Mouse (Mus musculus) left cerebral cortex, adult 2 months (tissue): Measurements from ENCODE around the gene Rsph1. TPM values are rescaled to one million over a fixed set of nuclear protein-coding genes. Genes with fewer than 3 reads are reported as not detected.
"Not testable (repeated sequence)": the region's sequence is repeated elsewhere in the genome, so short reads cannot be mapped to it uniquely, and the experiment has no call there.

ENCODE experiments used
- DNase-seq, 2 experiments: peaks; one replicate each; pipeline ENCODE4 v3.0.0; 2021 to 2022; ENCODE audit warnings: low spot score in 2 of 2, mixed read lengths in 1 of 2; ENCODE audit errors: extremely low spot score in 1 of 2
- H3K27ac ChIP-seq: fragments of 200-600 bp; 2 replicates; pipeline ENCODE4 v1.8.1; 2022
- H3K4me3 ChIP-seq: fragments of 200-600 bp; 2 replicates; pipeline ENCODE4 v1.8.1; 2022
- CTCF ChIP-seq: fragments of 200-600 bp; IDR thresholded peaks from 2 replicates; pipeline ENCODE4 v1.8.1; 2022; ENCODE audit warnings: antibody characterized with exemption, mild to moderate bottlenecking, moderate library complexity
- intact Hi-C: fragments of 180-260 bp; cut with DNase I; formaldehyde crosslinking; loops from one replicate; pipeline ENCODE4 v1.15.1; 2025
- total RNA-seq, 2 experiments: library from RNA; stranded (reverse); gene quantifications; 2 replicates each; pipeline ENCODE4 v1.2.3; 2021

The Rsph1 gene
- total RNA-seq, 2 experiments from 2014 or later: 14.5 to 19.8 TPM

- intact Hi-C loops: no loop called here
- DNase-seq: no peak
- peak; percentile 9; the same call in 1 of the 2 replicates for TF ChIP-seq CTCF
- H3K27ac ChIP-seq: no peak overlapping the region
- H3K4me3 ChIP-seq: no peak overlapping the region
These were observed 5.9 kb downstream of the Rsph1 start for GRCm38 (mm10) chr17:31271136-31271851.

DNA sequence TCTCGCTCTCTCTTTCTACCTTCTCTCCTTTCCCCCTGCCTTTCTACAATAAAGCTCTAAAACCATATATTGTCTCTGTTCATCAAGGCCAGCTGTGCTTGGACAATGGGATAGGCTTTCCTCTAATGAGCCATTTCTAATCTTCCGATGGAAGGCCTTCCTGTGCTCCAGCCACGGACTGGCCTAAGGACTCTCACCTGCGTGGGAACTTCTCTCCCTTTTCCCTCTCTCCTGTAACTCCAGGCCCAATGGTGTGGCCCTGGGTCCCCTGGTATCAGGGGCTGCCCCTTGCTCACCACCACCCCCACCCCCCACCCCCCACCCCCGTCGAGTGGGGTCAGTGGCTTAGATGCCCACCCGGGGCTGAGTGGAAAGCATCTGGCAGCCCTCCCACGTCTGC is 6.4 kb downstream of the Rsph1 start:
- DNase-seq, intact Hi-C loops, H3K4me3 ChIP-seq, H3K27ac ChIP-seq: not testable (repeated sequence)

- Histone ChIP-seq H3K27ac (no peak overlapping the region), H3K4me3 (no peak overlapping the region)
- TF ChIP-seq CTCF: no peak
- no peak for DNase-seq
- intact Hi-C loops: no loop called here
These were observed 6.9 kb downstream of the Rsph1 start for GRCm38 (mm10) chr17:31270246-31270645.

DNA sequence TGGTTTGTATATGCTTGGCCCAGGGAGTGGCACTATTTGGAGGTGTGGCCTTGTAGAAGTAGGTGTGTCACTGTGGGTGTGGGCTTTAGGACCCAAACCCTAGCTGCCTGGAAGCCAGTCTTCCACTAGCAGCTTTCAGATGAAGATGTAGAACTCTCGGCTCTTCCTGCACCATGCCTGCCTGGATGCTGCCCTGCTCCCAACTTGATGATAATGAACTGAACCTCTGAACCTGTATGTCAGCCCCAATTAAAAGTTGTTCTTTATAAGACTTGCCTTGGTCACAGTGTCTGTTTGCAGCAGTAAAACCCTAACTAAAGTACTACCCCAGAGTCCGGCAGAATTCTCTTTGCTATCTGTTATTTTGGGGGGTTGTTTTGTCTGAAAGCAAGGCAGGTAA is 7.4 kb downstream of the Rsph1 start:
- no peak for DNase-seq
- no peak for TF ChIP-seq CTCF
- H3K4me3 ChIP-seq: no peak overlapping the region
- intact Hi-C loops: no loop called here
- no peak overlapping the region for H3K27ac ChIP-seq

DNA sequence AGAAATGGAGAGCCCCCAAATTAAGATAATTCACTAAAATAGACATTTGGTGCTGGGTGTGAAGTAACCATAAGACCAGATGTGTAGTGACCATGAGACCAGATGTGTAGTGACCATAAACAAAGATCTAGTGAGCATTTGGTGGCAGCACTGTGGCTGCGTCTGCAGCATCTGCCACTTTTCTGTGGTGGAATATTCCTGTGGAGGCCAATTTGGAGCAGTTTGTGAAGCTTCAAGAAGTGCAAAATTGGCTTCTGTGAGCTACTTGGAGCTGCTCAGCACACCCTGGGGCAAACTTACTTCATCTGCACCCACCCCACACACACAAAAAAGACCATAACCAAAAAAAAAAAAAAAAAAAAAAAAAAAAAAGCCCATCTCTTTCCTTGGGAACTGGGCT is 9.2 kb downstream of the Rsph1 start:
- Histone ChIP-seq H3K4me3 (no peak overlapping the region), H3K27ac (no peak overlapping the region; the same call in 1 of the 2 replicates)
- TF ChIP-seq CTCF: no peak
- DNase-seq: peak in 1 of 2 experiments; percentile 9
- intact Hi-C loops: no loop called here

DNA sequence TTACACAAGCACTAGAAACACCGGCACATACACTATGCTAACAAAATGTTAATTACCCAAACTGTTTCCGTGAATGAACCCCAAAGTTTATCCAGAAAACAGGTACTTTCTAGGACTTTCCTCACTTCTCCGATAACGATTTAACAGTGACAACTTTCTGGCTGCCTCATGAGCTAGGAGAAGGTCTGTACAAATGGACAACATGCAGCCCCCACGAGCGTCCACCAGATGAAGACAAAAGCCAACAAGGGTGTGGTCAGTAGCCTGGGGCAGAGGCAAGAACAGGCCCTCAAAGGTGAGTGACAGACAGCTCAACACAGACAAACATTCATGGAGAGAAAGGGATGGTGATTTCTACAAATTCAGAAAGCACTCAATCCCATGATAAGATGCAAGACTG is 9.6 kb downstream of the Rsph1 start:
- no peak for TF ChIP-seq CTCF
- DNase-seq: peak in 1 of 2 experiments; percentile 5
- peak overlapping the region; percentile 8; the same call in 1 of the 2 replicates for H3K27ac ChIP-seq
- intact Hi-C loops: no loop called here
- no peak overlapping the region for H3K4me3 ChIP-seq

DNA sequence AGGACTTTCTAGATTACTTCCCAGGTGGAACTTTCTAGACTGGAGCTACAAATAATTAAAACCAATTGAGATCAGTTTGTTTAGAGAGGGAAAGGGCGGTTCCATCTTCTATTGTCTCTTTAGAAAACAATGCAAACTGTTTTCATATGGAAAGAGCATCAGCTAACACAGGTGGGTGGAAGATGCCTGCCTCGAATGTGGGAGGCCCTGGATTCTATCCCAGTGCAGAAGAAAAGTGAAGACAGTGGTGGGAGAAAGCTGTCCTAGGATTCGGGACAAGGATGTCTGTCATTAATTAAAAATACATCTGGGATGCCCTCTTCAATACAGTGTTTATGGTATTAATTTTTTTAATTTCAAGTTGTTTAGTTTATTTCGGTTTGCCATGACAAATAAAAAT is 10.0 kb downstream of the Rsph1 start:
- no peak for TF ChIP-seq CTCF
- peak in 1 of 2 experiments; percentile 12 for DNase-seq
- Histone ChIP-seq H3K27ac (no peak overlapping the region), H3K4me3 (no peak overlapping the region)
- intact Hi-C loops: no loop called here

DNA sequence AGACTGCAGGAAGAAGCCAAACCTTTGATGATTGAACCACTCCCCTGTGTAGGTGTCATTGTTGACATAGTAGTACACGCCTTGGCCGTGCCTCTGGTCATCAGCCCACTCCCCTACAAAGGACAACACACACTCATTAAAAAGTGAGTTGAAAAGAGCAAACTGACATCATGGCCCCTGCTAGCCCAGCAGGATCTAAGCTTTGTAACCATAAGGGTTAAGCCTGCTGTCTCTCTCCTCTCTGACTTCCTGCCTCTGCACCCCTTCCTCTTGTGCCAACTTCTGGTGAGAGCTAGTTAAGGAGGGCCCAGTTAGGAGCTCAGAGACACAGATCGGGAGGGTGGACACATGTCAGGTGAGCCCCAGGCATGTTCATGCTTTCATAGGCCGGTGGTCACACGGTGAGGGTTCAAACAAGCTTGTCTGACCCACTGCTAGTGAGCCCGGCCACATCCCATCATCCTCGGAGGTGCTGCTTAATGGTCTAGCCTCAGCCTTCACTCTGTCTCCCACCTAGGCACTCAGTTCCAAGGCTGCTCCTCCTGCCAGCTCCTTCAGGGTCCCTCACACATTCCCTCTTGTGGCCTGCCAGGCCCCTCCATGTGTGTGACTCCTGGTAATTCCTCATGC is 10.7 kb downstream of the Rsph1 start:
- Histone ChIP-seq H3K27ac (no peak overlapping the region), H3K4me3 (no peak overlapping the region)
- DNase-seq: no peak
- TF ChIP-seq CTCF: no peak
- intact Hi-C loops: no loop called here

GRCm38 (mm10) chr17:31265831-31266230 is 11.4 kb downstream of the Rsph1 start:
- TF ChIP-seq CTCF: no peak
- intact Hi-C loops: no loop called here
- no peak overlapping the region for H3K27ac ChIP-seq
- DNase-seq: no peak
- no peak overlapping the region for H3K4me3 ChIP-seq

DNA sequence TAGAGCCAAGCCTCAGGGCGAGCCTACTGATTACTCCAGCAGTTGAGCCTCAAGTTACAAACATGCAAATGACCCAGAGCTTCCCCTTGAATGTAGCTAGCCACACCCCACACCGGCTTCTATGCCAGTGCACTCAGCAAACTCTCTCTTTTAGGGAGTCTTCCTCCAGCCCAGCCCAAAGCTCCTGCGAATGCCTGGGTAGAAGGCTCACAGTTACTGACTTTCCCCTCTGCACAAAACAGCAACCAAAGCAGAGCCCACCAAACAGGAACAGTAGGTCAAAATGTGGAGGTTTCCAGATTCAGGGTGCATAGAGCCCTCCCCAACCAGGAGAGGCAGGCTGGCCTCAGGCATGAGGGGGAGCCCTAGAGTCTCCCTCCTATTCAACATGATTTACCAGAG is 12.0 kb downstream of the Rsph1 start:
- DNase-seq: peak in 1 of 2 experiments; percentile 7
- no peak; the same call in none of the 2 replicates for TF ChIP-seq CTCF
- intact Hi-C loops: no loop called here
- Histone ChIP-seq H3K27ac (no peak overlapping the region), H3K4me3 (no peak overlapping the region)

GRCm38 (mm10) chr17:31264372-31264771 is 12.8 kb downstream of the Rsph1 start:
- intact Hi-C loops: no loop called here
- no peak for DNase-seq
- TF ChIP-seq CTCF: no peak
- H3K4me3 ChIP-seq: no peak overlapping the region
- H3K27ac ChIP-seq: no peak overlapping the region

DNA sequence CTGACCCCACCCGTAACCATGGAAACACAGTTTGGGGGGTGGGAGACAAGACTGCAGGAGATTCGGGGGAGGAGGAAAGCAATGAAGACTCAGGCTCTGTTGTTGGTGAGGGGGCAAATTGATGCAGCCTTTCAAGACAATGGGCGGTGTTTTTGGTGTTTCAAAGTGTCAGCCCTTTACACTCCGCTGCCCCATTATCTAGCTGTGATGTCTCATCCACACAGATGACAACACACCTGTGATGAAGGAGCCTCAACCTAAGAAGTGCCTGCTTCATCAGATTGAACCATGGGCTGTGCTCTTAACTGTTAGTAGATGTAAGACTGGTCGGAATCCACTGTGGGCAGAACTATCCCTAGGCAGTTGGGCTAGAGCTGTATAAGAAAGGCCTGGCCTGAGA is 13.4 kb downstream of the Rsph1 start:
- no peak for DNase-seq
- intact Hi-C loops: no loop called here
- H3K27ac ChIP-seq: no peak overlapping the region
- no peak for TF ChIP-seq CTCF
- H3K4me3 ChIP-seq: no peak overlapping the region

DNA sequence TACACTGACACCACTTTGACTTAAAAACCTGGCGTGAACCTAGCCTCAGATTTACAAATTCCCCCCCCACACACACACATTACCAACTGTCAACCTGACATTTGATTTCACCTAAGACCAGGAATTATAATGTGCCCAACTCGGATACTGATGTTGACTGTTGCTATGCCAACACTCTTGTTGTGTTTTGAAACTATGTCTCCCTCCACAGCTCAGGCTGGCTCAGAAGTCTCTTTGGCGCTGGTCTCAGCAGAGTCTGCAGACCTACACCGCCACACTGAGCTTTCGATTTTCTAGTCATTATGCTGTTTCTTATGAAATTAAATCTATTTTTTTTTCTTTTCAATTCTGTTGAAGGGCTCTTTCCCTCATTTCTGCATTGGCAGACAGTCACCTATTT is 14.5 kb downstream of the Rsph1 start:
- intact Hi-C loops: no loop called here
- DNase-seq: no peak
- Histone ChIP-seq H3K27ac (no peak overlapping the region), H3K4me3 (no peak overlapping the region)
- TF ChIP-seq CTCF: no peak
